Mouse (Mus musculus) skeletal muscle tissue, adult 2 months (tissue): ENCODE data around the gene Spata18.

Experiments used
- DNase-seq: peaks from one replicate; pipeline ENCODE4 v3.0.0-alpha.2; 2012; ENCODE audit warnings: low read depth, low spot score

The Spata18 gene

GRCm38 (mm10) chr5:73666695-73667094 lies 15.5 kb downstream of the Spata18 start:
- no peak for DNase-seq

GRCm38 (mm10) chr5:73667877-73668276 lies 16.7 kb downstream of the Spata18 start:
- DNase-seq = no peak

- DNase-seq = no peak
These were observed 18.2 kb downstream of the Spata18 start for GRCm38 (mm10) chr5:73669386-73669785.

GRCm38 (mm10) chr5:73675604-73676003 lies 24.4 kb downstream of the Spata18 start:
- no peak for DNase-seq

- DNase-seq = no peak
These were observed 25.4 kb downstream of the Spata18 start for GRCm38 (mm10) chr5:73676626-73677025.

- no peak for DNase-seq
These were observed 32.0 kb downstream of the Spata18 start for GRCm38 (mm10) chr5:73683221-73683620.

- DNase-seq = no peak
These were observed 32.7 kb downstream of the Spata18 start for GRCm38 (mm10) chr5:73683706-73684409.

GRCm38 (mm10) chr5:73686149-73686548 lies 35.0 kb downstream of the Spata18 start:
- peak; percentile 11 for DNase-seq

- DNase-seq = no peak
These were observed 37.4 kb downstream of the Spata18 start for GRCm38 (mm10) chr5:73688576-73688975.

GRCm38 (mm10) chr5:73690146-73690545 lies 39.0 kb downstream of the Spata18 start:
- no peak for DNase-seq

GRCm38 (mm10) chr5:73691723-73692520 lies 40.7 kb downstream of the Spata18 start:
- DNase-seq = no peak

- no peak for DNase-seq
These were observed 42.6 kb downstream of the Spata18 start for GRCm38 (mm10) chr5:73693778-73694177.

- no peak for DNase-seq
These were observed 43.3 kb downstream of the Spata18 start for GRCm38 (mm10) chr5:73694254-73695015.

GRCm38 (mm10) chr5:73697700-73698099 lies 46.5 kb downstream of the Spata18 start:
- DNase-seq = no peak

GRCm38 (mm10) chr5:73701063-73701890 lies 50.1 kb downstream of the Spata18 start:
- DNase-seq = peak; percentile 21

- DNase-seq = no peak
These were observed 50.9 kb downstream of the Spata18 start for GRCm38 (mm10) chr5:73701946-73702710.

GRCm38 (mm10) chr5:73703096-73703495 lies 51.9 kb downstream of the Spata18 start:
- DNase-seq = no peak

GRCm38 (mm10) chr5:73704263-73704662 lies 53.1 kb downstream of the Spata18 start:
- DNase-seq = no peak

- DNase-seq = no peak
These were observed 53.6 kb downstream of the Spata18 start for GRCm38 (mm10) chr5:73704757-73705156.

GRCm38 (mm10) chr5:73705290-73705689 lies 54.1 kb downstream of the Spata18 start:
- DNase-seq = no peak

- DNase-seq = peak; percentile 40
These were observed 61.7 kb downstream of the Spata18 start for GRCm38 (mm10) chr5:73712852-73713251.
